Mouse (Mus musculus): ENCODE results near the gene Frmd6.

Frmd6 gene

DNA sequence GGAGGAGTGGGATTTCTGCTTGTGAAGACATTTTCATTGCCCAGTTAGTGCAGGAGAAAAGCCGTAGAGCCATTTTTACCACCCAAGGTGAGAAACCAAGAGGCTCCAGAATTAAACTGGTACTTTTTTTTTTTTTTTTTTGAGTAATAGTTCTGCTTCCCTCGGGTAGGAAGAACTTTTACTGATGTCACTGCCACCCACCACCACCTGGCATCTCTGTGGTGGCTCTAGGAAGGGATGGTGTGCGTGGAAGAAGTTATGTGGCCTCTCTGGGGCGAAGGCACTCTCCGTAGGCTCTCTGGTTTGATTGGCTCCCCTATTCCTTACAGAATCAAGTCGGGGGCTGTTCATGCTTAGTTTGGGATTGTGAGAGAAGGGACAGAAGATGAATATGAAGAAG lies 17.3 kb upstream of the Frmd6 start:
- in situ Hi-C loops (cut with MboI, MseI), result no loop called here

DNA sequence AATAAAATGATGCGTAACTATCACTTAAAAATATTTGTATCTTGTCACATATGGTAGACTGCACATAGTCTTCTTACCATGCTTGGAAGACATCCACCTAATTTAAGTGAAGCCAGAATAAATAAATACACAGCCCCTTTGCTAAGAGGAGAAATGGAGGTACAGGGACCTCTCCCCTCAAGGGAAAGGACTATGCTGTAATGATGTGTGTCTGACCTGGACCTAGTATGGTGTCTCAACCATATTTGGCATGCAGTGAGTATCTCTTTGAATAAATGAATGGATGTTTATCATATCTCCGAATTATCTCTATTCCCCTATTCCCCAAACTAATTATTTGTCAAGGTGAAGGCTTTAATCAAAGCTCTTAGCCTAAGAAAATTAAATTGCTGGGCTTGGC lies 15.4 kb upstream of the Frmd6 start:
- in situ Hi-C loops (cut with MboI, MseI), result no loop called here

DNA sequence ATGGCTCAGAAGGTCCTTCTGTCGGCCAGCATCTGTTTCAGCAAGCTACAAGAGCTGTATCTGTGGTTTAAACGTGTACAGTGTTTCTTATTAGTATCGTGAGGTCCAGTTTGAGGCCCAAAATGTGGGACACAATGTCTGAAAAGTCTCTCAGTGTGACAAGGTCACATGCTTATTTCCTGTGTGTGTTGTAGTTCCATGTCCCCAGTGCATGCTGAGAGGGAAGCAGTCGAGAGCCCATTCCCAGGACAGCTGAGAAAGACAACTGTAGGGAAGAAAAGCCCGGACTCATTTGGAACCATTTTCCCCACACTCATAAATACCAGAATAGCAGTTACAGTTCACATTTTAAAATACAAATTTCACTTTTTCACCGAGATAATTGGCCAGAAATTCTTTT lies 13.5 kb upstream of the Frmd6 start:
- in situ Hi-C loops (cut with MboI, MseI), result no loop called here

DNA sequence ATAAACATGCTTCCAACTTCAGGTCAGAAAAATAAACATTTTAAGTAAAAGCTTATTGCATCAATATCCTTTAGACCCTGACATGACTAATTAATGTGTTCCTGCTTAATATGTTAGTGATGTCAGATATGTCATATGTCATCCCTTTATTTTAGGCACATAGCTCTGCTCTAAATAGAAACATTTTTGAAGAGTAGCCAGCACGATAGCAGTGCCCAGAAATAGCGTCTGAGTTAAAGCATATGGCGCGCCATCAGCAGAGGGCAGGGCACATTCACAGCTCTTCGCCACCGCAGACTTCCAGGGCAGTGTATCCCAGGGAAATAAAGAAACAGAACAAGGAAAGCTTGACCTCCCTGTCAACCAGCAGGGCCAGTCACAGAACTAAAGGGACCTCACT lies 13.1 kb upstream of the Frmd6 start:
- in situ Hi-C loops (cut with MboI, MseI), result no loop called here

DNA sequence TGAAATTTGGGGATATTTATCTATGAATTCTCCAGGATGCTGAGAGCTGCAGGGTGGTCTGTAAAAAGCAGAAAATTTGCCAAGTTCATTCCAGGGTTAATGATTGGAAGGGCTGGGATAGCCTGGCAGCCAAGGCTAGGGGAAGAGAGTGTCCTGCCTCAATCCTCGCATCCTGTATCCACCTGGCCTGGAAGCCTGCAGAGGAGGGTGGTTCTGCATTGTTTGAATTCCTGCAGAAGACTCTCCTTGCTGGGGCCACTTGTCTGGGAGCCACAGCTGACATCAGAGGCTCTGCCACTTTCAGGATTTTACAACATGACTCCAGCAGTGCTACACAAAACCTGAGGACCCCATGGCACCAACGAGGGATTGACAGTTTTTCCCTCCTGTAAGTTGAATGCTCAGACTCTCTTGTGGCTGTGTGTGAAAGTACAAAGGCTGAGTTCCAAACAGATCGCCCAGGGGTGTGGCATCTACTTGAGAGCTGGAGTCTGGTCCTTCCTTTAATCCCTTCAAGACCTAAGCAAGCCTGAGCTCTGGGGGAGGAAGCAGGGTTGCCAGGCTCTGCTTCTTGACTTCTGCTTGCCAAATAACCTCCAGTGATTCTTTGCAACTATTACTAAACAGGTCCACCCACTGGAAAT lies 12.4 kb upstream of the Frmd6 start:
- in situ Hi-C loops (cut with MboI, MseI), result no loop called here

DNA sequence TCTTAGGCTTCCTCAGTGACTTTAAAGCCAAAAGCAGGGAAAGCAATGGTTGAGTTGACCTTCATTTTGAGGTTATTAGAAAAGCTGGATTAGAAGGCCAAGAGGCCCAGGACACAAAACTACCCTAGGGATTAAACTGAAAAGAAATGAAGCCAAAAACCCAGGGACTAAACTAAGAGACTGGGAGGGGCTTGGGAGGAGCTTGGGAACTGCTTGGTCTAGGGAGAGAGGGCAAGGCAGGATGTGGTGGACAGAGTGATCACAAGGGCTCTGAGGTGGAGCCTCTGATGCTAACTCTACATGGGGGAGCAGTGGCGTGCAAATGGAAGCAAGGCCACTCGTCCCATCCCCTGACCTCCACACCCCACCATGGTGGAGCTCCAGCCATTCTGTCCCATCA lies 8.6 kb upstream of the Frmd6 start:
- in situ Hi-C loops (cut with MboI, MseI), result no loop called here

DNA sequence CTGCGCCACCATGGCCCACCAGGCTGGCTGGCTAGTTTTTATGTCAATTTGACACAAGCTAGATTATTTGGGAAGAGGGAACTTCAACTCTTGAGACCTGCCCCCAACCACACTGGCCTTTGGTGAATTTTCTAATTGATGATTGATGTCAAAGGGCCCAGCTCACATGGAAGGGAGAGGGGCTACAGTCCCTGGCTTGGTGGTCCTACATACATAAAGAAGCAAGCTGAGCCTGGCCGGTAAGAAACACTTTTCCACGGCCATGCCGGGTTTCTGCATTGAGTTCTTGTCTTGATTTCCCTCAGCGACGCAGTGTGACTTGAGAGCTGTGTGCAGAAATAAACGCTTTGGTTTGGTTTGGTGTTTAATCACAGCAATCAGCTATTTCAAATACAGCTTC lies 1.3 kb upstream of the Frmd6 start:
- in situ Hi-C loops (cut with MboI, MseI), result loop anchor here in 1 of 2 experiments (10.0 kb wide), 1 partner anchor 1481 kb away; no protein-coding TSS in a partner anchor

DNA sequence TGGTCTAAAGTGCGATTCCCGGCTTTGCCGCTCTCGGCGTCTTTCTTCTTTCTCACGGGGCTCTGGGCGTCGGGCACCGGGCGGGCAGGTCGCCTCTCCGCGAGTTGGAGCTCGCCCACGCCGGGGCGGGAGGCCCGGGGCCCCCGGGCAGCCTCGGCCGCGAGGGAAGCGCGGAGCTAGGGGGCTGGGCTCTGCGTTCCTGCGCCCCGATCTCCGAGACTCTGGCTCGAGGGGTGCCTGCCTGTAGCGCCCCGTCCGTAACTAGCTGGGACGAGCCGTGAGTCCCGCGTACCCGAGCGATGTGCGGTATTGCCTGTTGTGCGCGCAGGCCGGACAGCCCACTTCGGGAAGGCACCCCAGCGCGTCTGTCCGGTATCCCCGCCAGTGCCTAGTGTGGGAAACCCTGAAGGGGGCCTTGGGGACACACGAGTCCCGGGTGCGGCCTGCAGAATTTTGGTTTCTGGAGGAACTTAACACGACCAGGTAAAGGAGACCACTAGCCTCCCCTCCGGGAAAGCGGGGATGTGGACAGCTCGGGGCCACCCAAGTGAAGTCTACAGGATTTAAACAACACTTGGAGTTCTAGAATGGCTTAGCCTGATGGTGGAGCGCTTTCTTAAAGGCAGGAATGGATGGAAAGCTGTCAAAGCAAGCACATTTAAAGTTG lies 470 bp downstream of the Frmd6 start:
- in situ Hi-C loops (cut with MboI, MseI), result loop anchor here in 1 of 2 experiments (10.0 kb wide), 1 partner anchor 1479 kb away; no protein-coding TSS in a partner anchor

DNA sequence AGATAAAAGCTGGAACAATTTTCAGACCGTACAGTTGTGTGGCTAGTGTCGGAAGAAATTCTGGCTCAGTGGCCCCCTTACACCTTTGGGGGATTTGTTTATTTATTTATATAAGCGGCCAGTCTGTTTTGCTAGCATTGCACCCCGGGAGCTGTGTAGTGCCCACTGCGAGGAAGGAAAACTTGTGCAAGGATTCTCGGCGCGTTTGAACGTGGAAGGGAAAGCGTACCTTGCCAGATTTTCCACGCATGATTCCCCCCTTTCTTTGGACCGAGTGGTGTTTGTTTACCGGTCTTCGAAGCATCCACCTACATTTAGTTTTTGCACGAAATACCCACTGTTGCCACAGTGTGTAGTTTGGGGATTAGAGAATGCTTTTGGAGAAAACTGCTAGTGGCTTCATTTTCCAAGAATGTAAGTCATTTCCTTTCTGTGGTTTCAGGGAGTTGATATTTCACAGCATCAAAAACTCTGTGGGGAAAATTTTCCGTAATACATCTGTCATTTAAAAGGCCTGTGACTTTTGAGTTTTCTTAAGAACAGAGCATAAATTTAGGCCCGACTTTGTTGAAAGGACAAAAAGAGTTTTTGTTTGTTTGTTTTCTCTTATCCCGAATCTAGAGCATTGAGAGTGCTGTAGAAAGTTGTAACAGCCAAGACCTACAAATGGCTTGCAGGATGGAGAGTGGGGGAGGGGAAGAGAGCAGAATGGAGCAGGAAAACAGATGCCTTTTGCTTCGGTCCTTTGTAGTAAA lies 1.2 kb downstream of the Frmd6 start:
- in situ Hi-C loops (cut with MboI, MseI), result loop anchor here in 1 of 2 experiments (10.0 kb wide), 1 partner anchor 1478 kb away; no protein-coding TSS in a partner anchor

DNA sequence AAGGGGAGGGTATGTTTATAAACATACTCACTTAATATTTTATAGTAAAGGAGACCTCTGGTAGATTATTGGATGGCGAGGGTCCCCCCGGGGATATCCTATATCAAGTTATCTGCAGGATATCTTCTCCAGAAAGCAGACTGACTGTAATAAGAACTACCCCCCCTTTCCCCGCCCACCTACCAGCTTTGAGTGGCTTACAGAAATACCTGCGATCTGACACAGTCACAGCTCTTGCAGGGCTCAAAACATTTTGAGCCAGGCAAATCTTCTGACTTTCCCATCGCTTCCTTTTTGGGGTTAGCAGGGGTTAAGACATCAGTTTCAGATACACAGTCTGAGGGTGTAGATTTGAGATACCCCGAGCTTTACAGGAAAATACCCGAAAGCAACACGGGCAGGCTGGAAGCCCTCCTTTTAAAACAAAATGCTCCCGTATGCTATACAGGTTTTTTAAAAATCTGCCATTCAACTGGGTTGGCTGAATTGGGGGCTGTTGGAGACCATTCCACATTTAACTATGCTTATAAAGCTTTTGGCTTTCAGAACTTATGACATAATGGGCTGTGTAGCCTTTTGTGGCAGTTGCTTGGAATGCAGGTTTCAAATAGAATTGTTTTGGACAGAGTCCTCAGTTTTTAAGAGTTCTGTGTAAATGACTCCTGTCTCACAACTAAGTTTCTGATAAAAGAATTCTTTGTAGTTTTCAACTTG lies 2.0 kb downstream of the Frmd6 start:
- in situ Hi-C loops (cut with MboI, MseI), result loop anchor here in 1 of 2 experiments (10.0 kb wide), 1 partner anchor 1477 kb away; no protein-coding TSS in a partner anchor

DNA sequence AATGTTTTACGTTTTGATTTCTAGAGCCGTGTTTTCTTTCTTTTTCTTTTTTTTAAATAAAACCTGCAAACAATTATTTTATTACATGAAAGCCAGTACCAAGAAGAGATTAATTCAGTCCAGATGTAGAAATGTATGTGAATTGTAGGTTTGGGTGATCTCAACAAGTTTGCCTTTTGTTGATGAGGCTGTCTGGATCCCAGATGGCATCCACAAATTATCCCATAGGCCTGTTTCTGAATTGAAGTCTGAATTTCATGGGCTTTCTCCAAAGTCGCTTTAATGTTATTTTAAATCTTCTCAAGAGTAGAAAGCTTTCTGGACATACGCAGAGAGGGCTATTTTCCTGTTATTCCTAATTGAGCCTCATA lies 2.6 kb downstream of the Frmd6 start:
- in situ Hi-C loops (cut with MboI, MseI), result loop anchor here in 1 of 2 experiments (10.0 kb wide), 1 partner anchor 1477 kb away; no protein-coding TSS in a partner anchor

DNA sequence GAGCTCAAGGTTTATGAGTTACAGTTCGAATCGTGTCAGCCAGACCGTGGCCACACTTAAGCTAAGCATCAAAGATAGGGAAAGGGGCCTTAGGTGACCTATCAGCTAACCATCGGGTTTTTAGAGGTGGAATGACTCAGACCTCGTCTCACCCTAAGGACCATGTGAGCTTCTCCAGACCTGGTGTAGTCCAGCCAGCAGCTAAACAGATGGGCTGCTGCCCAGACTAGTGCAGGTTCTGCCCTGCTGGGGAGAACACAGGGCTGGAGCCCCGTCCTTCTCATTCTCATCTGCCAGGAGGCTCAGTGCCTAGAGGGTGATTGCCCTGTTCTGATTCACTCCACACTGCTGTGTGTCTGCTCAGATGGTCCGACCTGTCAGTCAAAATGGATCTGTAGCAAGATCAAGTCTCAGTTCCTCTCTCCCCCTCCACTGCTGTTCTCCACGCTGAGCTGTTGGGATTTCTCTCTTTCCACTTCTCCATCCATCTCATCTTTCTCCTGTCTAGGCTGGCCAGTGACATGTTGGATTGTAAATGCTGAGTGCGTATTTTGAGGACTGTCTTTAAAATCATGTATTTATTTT lies 5.8 kb downstream of the Frmd6 start:
- in situ Hi-C loops (cut with MboI, MseI), result no loop called here

DNA sequence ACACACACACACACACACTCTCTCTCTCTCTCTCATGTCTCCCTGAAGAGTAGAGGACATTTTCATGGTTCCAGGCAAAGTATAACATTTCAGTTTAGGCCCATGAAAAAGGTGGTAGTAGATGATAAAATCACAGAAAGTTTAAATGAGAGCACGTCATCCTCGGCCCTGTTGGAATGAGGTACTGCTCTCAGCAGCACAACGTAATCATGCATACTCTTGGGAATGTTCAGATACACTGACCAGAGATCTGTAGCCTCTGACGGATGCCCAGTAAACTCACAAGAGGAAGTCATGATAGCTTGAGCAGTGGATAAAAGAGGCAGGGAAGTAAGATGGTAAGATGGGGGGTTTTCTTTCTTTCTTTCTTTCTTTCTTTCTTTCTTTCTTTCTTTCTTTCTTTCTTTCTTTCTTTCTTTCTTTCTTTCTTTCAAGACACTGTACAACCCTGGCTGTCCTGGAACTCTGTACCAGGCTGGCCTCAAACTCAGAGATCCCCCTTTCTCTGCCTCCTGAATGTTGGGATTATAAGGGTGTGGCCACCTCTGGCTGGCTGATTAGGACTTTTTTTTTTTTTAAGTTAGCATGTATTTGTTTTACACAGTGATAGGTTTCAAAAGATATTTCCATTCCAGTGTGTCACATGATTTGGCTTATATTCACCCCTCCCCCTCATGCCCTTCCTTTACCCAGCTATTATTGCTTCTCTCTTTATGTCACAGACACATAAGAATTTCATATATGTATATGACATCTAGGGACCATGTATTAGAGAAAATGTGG lies 7.1 kb downstream of the Frmd6 start:
- in situ Hi-C loops (cut with MboI, MseI), result no loop called here

DNA sequence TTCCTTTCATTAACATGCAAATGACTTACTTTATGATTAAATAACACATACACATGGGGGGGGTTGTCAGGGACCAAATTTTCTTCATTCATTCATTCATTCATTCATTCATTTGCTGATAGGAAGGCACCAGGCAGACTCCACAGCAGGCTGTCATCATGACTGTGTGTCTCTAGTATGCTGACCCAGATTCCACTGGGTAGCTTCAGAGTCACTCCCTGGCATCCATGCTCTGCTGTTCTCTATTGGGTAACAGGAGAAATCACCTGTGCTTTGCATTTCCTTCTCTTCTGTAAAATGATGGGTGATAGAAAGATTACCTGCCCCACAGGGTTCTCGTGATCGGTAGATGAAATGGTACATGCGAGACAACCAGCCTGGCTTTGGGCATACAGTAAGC lies 7.7 kb downstream of the Frmd6 start:
- in situ Hi-C loops (cut with MboI, MseI), result no loop called here

DNA sequence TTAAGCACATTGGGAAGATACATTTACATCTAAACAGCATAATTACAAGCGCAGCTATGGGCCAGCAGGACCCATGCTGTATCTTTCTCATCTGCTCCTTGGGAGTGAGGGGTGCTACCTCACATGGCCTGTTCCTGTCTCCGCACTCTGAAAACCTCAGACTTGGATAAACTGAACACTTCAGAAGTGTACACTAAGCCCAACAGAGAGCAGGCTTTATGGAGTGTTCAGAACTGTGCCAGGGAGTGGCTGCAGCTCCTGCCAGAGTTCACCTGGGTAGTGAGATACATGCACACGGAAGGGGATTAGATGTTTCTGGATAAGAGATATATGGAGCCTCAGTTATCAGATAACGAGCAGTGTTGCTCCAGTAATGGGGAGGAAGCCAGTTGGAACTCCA lies 8.7 kb downstream of the Frmd6 start:
- in situ Hi-C loops (cut with MboI, MseI), result no loop called here

DNA sequence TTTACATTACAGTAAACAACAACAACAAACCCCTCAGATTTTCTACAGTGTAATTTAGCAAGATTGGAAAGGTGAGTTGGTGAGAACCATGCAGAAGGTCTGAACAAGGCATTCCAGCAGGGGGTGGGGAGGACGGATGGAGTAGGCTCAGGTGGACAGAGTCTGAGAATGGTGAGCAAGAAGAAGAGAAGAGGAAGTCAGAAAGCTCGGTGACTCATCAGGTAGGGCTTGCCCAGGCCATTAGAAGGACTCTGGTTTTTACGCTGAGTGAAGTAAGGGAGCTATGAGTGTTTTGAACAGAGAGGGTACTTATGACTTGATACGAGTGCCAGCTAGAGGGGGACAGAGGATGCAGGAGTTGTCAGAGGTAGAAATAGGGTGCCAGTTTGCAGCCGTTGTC lies 9.7 kb downstream of the Frmd6 start:
- in situ Hi-C loops (cut with MboI, MseI), result loop anchor here in 1 of 2 experiments (5.0 kb wide), 1 partner anchor 62 kb away; no protein-coding TSS in a partner anchor

DNA sequence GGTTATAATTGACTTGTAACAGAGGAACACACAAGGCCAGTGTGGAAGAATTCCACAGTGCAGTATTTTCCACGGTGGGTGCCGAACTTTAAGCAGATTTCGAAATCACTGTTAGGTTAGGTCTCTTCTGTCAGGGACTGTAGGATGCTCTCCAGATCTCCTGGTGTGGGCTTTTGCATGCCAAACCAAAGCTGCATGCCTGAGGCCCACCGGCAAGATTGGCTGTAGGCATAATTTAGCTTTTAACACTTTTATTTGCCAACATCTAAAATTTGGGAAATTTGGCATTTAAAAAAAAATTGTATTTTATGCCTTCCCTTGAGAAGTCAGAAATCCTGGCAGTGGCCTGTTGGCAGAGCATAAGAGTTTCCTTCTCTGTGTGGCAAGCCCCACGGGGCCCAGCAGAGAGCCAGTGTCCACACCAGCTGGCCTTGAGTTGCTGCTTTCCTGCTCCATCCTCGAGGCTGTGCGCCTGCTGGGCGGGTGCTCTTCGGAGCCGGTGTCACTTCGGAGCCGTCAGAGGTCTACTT lies 12.5 kb downstream of the Frmd6 start:
- in situ Hi-C loops (cut with MboI, MseI), result loop anchor here in 1 of 2 experiments (5.0 kb wide), 1 partner anchor 59 kb away; no protein-coding TSS in a partner anchor

DNA sequence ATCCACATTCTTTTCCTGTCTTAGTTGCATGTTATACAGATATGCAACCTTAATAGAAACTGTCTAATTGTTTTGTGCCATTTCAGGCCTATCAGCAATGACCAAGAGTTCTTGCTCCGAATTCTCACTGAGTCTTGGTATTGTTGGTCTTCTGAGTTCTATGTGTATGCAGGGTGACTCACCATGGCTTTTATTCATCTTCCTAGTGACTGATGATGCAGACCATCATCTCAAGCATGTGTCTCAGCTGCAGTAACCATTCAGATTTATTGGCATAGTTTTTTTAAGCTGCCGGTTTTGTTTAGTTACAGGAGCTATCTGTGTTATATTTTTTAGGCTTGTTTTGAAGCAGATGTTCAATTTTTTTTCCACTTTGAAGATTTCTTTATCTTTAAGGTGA lies 20.1 kb downstream of the Frmd6 start:
- in situ Hi-C loops (cut with MboI, MseI), result loop anchor here in 1 of 2 experiments (10.0 kb wide), 1 partner anchor 289 kb away; the partner anchor contains the start of genes 2700049A03Rik and Timm9

DNA sequence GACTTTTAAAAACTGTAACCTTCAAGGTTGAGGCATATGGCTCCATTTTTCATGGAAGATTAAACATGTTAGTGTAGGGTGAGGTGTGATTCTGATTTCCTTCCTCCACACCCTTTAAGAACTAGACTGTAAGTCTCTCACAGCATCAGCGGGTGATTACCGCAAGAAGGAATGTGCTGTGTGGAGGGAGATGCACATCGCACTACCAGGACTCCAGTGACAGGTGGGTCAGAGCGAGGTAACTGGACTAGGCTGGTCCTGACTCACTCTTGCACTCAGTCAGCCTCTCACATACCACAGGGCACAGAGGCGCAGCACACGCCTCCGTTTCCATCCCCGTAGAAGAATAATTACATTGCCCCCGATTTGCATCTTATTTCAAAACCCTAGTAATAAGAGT lies 23.7 kb downstream of the Frmd6 start:
- in situ Hi-C loops (cut with MboI, MseI), result loop anchor here in 1 of 2 experiments (10.0 kb wide), 1 partner anchor 286 kb away; the partner anchor contains the start of genes 2700049A03Rik and Timm9
